ENCODE assay signal across 8 mouse cellular contexts in genomic region chr2:109904171-109904821, GRCm38 (mm10). TPM values are rescaled to one million over a fixed set of nuclear protein-coding genes. Genes with fewer than 3 reads are reported as not detected.
DNase-seq lines count a peak whose midpoint lies in the region; ATAC-seq and TF ChIP-seq lines count a peak whose summit lies in the region.

No protein-coding gene starts in this region.

- H3K9me3 ChIP-seq in hindbrain, postnatal 0 days (ENCODE audit: low read length) = no peaks in the 10 kb centered on the region

- no peak overlapping the region for H3K4me2 ChIP-seq in hindbrain, postnatal 0 days (ENCODE audit: low read depth, low read length)

- H3K36me3 ChIP-seq in hindbrain, postnatal 0 days (ENCODE audit: insufficient read depth, low read length) = peaks cover 14% of the 10 kb centered on the region; the same call in 1 of the 2 replicates

- WGBS in hindbrain, postnatal 0 days = 0% methylated on average over 7 of the region's 7 CpGs

- DNase-seq in NIH3T3 (ENCODE audit: low read depth) = peak; percentile 96
- peak; percentile 94 for DNase-seq in cerebellum, adult 9-10 months
- peak; percentile 77 to 88 for DNase-seq in frontal cortex, postnatal 14 days (ENCODE audit: low spot score in 2 of 2)
- DNase-seq in hindbrain, postnatal 0 days (ENCODE audit: low spot score) = peak; percentile 96
- DNase-seq in left cerebral cortex, adult 11 months (ENCODE audit: low spot score) = peak; percentile 83
- peak; percentile 64 to 88 for DNase-seq in lung, postnatal 4 days
- peak; percentile 88 for DNase-seq in right cerebral cortex, adult 18-20 months
- DNase-seq in urinary bladder, postnatal 14 days (ENCODE audit: low spot score) = peak; percentile 89

- ATAC-seq in hindbrain, postnatal 0 days = peak; percentile 81

- no peaks in the 10 kb centered on the region for H3K27me3 ChIP-seq in hindbrain, postnatal 0 days (ENCODE audit: insufficient read depth, low read length)

- H3K27ac ChIP-seq in hindbrain, postnatal 0 days = no peak overlapping the region

- H3K4me3 ChIP-seq in hindbrain, postnatal 0 days (ENCODE audit: low read length) = no peak overlapping the region

- H3K9ac ChIP-seq in hindbrain, postnatal 0 days (replicated peaks; ENCODE audit: low read length) = no peak overlapping the region

- no peaks in the 10 kb centered on the region for H3K4me1 ChIP-seq in hindbrain, postnatal 0 days (ENCODE audit: insufficient read depth, low read length)

- TF ChIP-seq CTCF in hindbrain, postnatal 0 days (IDR thresholded peaks at IDR 0.05; ENCODE audit: low read depth) = peak; percentile 99

RNA-seq across cellular contexts. Expression of gene Lgr4, which starts 13.2 kb away (rescaled TPM):
- 27.9 and 28.2 TPM in 2 replicates for total RNA-seq in hindbrain, postnatal 0 days (2014; rRNA removed)
- polyA plus RNA-seq in hindbrain, postnatal 0 days (2015; fragmentation: Nextera tagmentation; extraction: Ambion mirVana) = 9.0 and 9.8 TPM in 2 replicates

RNA-seq across cellular contexts. Expression of gene Lin7c, which starts 13.6 kb away (rescaled TPM):
- 147 and 171 TPM in 2 replicates for total RNA-seq in hindbrain, postnatal 0 days (2014; rRNA removed)
- polyA plus RNA-seq in hindbrain, postnatal 0 days (2015; fragmentation: Nextera tagmentation; extraction: Ambion mirVana) = 153 and 158 TPM in 2 replicates
